Mouse (Mus musculus) hindbrain, embryonic 11.5 days (tissue): ENCODE results near the gene Chek2. TPM values are rescaled to one million over a fixed set of nuclear protein-coding genes. Genes with fewer than 3 reads are reported as not detected.

Experiments used
- ATAC-seq: fragments of 200-750 bp; cut with Nextera tagmentation; 2 replicates; pipeline ENCODE4 v1.8.0; 2017; ENCODE audit warnings: mild to moderate bottlenecking, moderate TSS enrichment, moderate library complexity; ENCODE audit not compliant: low FRiP score
- DNase-seq: peaks from one replicate; pipeline ENCODE4 v3.0.0-alpha.2; 2015; ENCODE audit warnings: low spot score
- H3K27ac ChIP-seq: fragments of 300-500 bp; sonication (generic); 2 replicates; pipeline ENCODE4 v1.5.1; 2014; ENCODE audit warnings: mild to moderate bottlenecking, low read depth, low read length
- H3K27me3 ChIP-seq: fragments of 300-500 bp; sonication (generic); 2 replicates; pipeline ENCODE4 v1.6.1; 2014; ENCODE audit warnings: mild to moderate bottlenecking, low read length, moderate library complexity, mixed read lengths; ENCODE audit not compliant: control insufficient read depth, insufficient read depth
- H3K36me3 ChIP-seq: fragments of 300-500 bp; sonication (generic); 2 replicates; pipeline ENCODE4 v1.6.1; 2014; ENCODE audit warnings: mild to moderate bottlenecking, low read length, moderate library complexity, mixed read lengths; ENCODE audit not compliant: control insufficient read depth, insufficient read depth
- H3K4me1 ChIP-seq: fragments of 300-500 bp; sonication (generic); replicated peaks from 2 replicates; pipeline ENCODE4 v1.6.1; 2014; ENCODE audit warnings: low read length, mixed read lengths; ENCODE audit not compliant: control insufficient read depth, insufficient read depth
- H3K4me2 ChIP-seq: fragments of 300-500 bp; sonication (generic); replicated peaks from 2 replicates; pipeline ENCODE4 v1.6.1; 2014; ENCODE audit warnings: mild to moderate bottlenecking, low read depth, low read length
- H3K4me3 ChIP-seq: fragments of 300-500 bp; sonication (generic); 2 replicates; pipeline ENCODE4 v1.5.1; 2014; ENCODE audit warnings: low read depth, low read length
- H3K9ac ChIP-seq: fragments of 300-500 bp; sonication (generic); 2 replicates; pipeline ENCODE4 v1.6.1; 2014; ENCODE audit warnings: low read depth, low read length
- H3K9me3 ChIP-seq: fragments of 300-500 bp; sonication (generic); 2 replicates; pipeline ENCODE4 v1.6.1; 2016; ENCODE audit warnings: low read length; ENCODE audit not compliant: control insufficient read depth
- WGBS: fragments of 180-500 bp; shearing (Covaris S2); extraction: QIAGEN DNeasy Blood & Tissue Kit; methylation state at CpG from one replicate; pipeline ENCODE4 v1.1.7; 2014; 5-methylcytosine and 5-hydroxymethylcytosine counted together
- polyA plus RNA-seq: library from polyadenylated mRNA; unstranded; fragments of >200 nt; fragmentation: Nextera tagmentation; extraction: Ambion mirVana; gene quantifications from 2 replicates; pipeline ENCODE4 v1.2.1, GENCODE M21; 2014

The Chek2 gene
- polyA plus RNA-seq, 1 experiment from 2014 or later: 24.3 TPM

DNA sequence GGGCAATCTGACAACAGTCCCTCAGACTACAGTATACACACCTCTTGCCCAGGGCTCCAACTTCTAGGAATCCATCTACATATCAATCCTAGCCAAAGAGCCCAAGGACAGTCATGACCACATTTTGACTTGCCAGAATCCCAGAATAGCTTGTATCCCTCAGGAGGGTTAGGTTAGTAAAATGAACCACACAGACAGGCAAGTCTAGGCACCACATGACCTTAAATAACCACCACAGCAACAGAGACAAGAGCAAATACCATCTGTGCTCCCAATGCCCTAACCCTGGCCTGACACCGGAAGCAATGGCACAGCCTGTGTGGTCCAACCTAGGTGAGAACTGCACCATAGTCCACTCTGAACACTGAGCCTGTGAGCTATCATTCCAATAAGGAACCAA is 33.1 kb upstream of the Chek2 start:
- H3K4me3 ChIP-seq: no peak overlapping the region; the same call in 1 of the 2 replicates
- WGBS: 77% methylated on average over 1 of the region's 1 CpGs
- H3K9me3 ChIP-seq: no peaks in the 10 kb centered on the region
- H3K4me2 ChIP-seq: no peak overlapping the region
- peaks cover 6% of the 10 kb centered on the region; the same call in 1 of the 2 replicates for H3K4me1 ChIP-seq
- DNase-seq (no peak), ATAC-seq (no peak)
- no peaks in the 10 kb centered on the region for H3K27me3 ChIP-seq
- no peak overlapping the region for H3K27ac ChIP-seq
- no peak overlapping the region for H3K9ac ChIP-seq
- H3K36me3 ChIP-seq: no peaks in the 10 kb centered on the region

DNA sequence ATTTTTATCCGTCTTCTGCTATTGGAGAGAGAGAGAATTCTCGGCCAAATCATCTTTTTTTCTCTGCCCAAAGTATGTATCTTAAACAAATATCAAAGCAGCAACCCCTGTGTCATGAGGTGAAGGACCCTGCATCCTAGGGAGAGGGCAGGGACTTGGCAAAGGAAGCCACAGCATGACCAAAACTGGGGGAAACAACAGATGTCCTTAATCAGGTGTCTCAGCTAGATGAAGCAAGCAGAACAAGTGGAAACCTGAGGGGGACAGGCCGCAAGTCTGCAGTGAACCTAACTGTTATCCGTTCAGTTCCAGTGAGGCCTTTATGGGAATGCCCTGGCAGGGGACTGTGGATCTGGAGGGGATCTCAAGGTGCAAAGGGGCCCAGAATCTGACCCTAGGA is 32.3 kb upstream of the Chek2 start:
- ATAC-seq (no peak), DNase-seq (no peak)
- H3K4me1 ChIP-seq: peaks cover 6% of the 10 kb centered on the region; the same call in 1 of the 2 replicates

DNA sequence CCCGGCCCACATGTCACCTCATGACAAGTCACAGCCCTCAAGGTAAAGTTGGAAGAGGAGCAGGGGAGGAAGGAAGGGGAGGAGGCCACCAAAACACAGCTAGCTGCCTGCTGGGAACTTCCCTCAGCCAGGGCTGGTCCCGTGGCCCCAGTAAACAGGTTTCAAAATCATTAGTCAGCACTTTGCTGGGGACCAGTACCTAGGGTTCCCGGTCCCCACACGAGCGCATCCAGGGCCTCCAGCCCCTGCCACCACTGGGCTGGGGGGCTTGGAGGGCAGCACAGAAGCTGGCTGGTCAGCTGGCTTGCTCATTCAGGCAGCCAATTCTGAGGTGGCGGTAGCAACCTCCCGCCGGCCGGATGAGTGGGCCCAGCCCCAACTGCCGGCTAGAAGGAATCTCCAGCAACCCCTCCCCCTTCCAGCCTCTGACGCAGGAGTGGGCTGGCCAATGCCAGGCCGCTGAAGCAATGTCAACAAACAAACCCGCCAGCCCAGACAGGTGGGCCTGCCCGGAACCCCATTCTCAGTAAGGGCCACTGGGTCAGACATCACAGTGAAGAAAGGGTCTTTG is 31.6 kb upstream of the Chek2 start:
- ATAC-seq (peak; percentile 56), DNase-seq (peak; percentile 85)
- WGBS: 3% methylated on average over 14 of the region's 14 CpGs
- Histone ChIP-seq H3K9me3 (no peaks in the 10 kb centered on the region), H3K36me3 (no peaks in the 10 kb centered on the region), H3K4me3 (peak overlapping the region; percentile 85), H3K4me1 (peaks cover 6% of the 10 kb centered on the region; the same call in 1 of the 2 replicates), H3K27ac (no peak overlapping the region), H3K4me2 (peak overlapping the region; percentile 97), H3K9ac (peak overlapping the region; percentile 52), H3K27me3 (no peaks in the 10 kb centered on the region)

More for the DNA sequence above, 32.3 kb upstream of the Chek2 start:
- Histone ChIP-seq H3K27ac (no peak overlapping the region), H3K4me2 (peak overlapping the region; percentile 97), H3K27me3 (no peaks in the 10 kb centered on the region), H3K36me3 (no peaks in the 10 kb centered on the region), H3K9me3 (no peaks in the 10 kb centered on the region), H3K4me3 (no peak overlapping the region), H3K9ac (no peak overlapping the region)
- WGBS: 87% methylated on average over 4 of the region's 4 CpGs

DNA sequence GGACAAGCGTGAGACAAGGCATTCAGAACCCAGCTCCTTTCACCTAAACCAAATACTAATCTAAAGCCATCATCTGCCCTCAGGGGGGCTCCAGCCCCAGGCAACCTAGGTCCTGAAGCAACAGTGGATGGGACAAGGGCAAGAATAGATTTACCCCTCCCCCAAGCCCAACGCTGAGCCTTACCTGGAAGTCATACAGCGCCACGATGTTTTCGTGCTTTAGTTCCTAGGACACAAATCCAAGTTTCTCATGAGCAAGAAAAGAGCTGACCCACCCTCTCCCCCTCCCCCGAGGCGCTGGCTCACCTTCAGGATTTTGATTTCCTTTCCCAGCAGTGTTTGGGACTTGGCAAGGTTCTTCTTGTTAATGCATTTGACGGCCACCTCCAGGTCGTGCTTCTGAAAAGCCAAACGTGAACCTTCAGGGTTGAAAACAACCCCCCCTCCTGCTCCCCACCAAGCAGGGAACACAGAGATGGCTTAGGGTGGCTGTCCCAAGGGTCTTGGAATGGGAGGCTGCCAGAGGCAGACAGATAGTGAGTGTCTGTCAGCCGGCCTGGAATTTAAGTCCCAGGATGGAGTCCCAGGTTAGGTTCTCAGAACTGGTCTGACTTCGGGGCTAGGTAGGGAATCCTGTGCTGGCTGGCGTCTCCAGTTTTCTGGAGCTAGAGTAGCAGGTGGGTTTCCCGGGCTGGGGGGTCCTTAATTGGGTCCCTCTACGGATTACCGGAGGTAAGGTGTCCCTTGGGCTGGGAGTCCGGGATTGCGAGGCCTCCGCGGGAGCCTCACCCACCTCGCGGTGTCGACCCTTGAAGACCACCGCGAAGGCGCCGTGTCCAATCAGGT is 30.7 kb upstream of the Chek2 start:
- peak overlapping the region; percentile 85 for H3K4me3 ChIP-seq
- no peaks in the 10 kb centered on the region for H3K27me3 ChIP-seq
- no peaks in the 10 kb centered on the region for H3K9me3 ChIP-seq
- peak overlapping the region; percentile 97 for H3K4me2 ChIP-seq
- DNase-seq (peak; percentile 54), ATAC-seq (no peak; the same call in 1 of the 2 replicates)
- H3K9ac ChIP-seq: peak overlapping the region; percentile 94
- H3K36me3 ChIP-seq: no peaks in the 10 kb centered on the region
- peaks cover 6% of the 10 kb centered on the region; the same call in 1 of the 2 replicates for H3K4me1 ChIP-seq
- peak overlapping the region; percentile 76; the same call in 1 of the 2 replicates for H3K27ac ChIP-seq
- 2% methylated on average over 25 of the region's 27 CpGs for WGBS

DNA sequence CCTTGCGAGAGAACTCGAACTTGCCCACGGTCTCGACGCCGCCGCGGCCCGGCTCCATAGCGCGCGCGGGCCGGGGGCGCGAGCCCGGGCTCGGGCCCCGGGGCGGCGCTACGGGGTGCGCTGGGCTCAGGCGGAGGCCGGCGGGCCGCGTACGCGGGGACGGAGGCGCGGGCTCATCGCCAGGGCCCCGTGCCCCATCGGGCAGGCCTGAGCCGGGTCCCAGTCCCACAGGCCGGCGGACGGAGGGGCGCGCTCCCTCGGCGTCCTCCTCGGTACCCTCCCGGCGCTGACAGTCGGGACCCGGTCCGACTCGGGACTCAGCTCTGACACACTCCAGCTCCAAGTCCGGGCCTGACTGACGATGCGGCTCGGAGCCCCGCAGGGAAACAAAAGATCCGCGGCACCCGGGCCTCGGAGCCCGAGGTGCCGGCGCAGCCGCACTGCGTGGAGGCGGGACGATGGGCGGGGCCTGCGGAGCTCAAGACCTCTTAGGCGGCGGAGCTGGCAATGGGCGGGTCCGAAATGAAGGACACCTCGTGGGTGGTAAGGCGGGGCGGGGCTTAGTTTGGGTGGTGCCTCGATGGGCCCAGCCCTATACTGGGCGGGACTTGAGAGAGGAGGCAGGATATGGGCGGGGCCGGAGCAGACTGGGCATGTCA is 30.0 kb upstream of the Chek2 start, which contains the start of gene Ulk1:
TSS of gene Ulk1 (minus strand) at position 431 of the 659 bp plus-strand sequence.
- Histone ChIP-seq H3K9ac (peak within 1 kb of the TSS; percentile 94), H3K27ac (peak within 1 kb of the TSS; percentile 76), H3K4me1 (peaks cover 6% of the 10 kb centered on the region; the same call in 1 of the 2 replicates), H3K4me3 (peak within 1 kb of the TSS; percentile 85), H3K27me3 (no peaks in the 10 kb centered on the region), H3K9me3 (no peaks in the 10 kb centered on the region), H3K4me2 (peak within 1 kb of the TSS; percentile 97), H3K36me3 (no peaks in the 10 kb centered on the region)
- ATAC-seq (peak; percentile 94), DNase-seq (peak; percentile 99)
- WGBS: under 1% methylated on average over 60 of the region's 80 CpGs

DNA sequence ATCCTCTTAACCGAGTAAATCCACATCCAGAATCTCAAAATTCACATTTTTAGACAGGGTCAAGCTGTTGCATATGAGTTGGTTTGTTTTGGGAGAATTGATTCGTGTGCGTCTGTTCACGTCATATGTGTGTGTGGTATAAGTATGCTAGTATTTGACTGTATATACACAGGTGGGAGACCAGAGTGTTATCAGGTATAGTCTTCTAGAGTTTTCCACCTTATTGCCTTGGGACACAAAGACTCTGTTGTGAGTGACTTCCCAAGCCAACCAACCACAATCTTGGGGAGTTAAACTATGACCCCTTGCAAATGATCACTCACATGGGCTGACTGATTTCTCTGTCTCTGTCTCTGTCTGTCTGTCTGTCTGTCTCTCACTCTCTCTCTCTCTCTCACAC is 15.4 kb upstream of the Chek2 start:
- Histone ChIP-seq H3K36me3 (no peaks in the 10 kb centered on the region), H3K27ac (no peak overlapping the region), H3K27me3 (no peaks in the 10 kb centered on the region), H3K9me3 (no peaks in the 10 kb centered on the region), H3K4me3 (no peak overlapping the region), H3K4me1 (no peaks in the 10 kb centered on the region), H3K4me2 (no peak overlapping the region), H3K9ac (no peak overlapping the region)
- no peak for ATAC-seq
- DNase-seq: no peak
- 90% methylated on average over 4 of the region's 4 CpGs for WGBS

DNA sequence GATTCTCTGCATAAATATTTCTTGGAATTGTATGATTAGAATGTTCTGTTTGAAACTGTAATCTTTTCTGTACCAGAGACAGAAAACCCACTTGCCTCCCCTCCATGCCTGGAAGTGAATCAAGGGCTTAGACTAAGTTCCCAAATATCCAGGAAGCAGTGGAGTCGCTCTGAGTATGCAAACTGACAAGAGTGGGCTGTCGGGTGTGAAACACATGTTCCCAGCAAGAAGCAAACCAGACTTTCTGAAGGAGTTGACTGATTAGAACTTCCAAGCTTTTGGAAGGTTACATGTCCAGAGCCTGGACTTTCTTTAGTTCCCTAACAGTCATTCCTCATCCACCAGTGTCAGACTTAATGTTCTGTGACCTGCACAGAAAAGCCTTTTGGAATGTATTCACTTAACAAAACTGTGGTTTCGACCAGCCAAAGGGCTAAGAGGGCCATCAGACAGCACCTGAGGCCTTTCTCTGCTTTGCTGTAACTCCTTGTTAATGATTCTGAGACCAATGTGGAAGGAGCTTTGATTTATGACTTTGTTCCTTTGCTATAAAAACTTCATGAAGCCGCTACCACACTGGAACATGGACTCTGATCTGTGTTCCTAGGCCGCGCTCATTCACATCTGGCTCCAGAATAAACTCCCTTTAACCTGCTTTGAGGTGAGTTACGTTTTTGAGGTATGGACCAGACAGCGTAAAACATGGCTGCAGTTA is 12.8 kb upstream of the Chek2 start:
- H3K9ac ChIP-seq: no peak overlapping the region
- no peak overlapping the region for H3K27ac ChIP-seq
- H3K4me2 ChIP-seq: no peak overlapping the region
- no peak overlapping the region for H3K4me3 ChIP-seq
- H3K27me3 ChIP-seq: no peaks in the 10 kb centered on the region
- H3K36me3 ChIP-seq: no peaks in the 10 kb centered on the region
- no peaks in the 10 kb centered on the region for H3K4me1 ChIP-seq
- WGBS: 93% methylated on average over 8 of the region's 8 CpGs
- ATAC-seq: no peak
- H3K9me3 ChIP-seq: no peaks in the 10 kb centered on the region
- DNase-seq: no peak

DNA sequence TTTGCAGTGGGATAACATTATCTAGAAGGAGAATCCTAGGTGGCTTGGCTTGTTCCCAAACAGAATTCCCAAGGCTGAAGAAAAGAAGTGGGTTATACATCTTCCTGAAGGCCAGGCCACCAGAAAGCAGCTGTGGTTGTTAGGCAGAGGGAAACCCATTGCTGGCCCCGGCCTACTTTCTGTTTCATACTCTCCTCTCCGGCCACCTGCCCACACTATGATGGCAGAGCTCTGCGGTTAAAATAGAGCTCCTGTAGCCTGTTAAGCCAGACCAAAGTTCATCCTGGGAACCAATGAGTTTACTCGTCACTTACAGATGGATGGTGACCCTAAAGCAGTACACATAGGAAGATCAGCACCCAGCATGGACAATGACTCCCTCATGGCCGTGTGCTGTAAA is 12.2 kb upstream of the Chek2 start:
- Histone ChIP-seq H3K36me3 (no peaks in the 10 kb centered on the region), H3K9ac (no peak overlapping the region), H3K27me3 (no peaks in the 10 kb centered on the region), H3K4me2 (no peak overlapping the region), H3K4me1 (no peaks in the 10 kb centered on the region), H3K4me3 (no peak overlapping the region), H3K27ac (no peak overlapping the region), H3K9me3 (no peaks in the 10 kb centered on the region)
- 90% methylated on average over 5 of the region's 5 CpGs for WGBS
- ATAC-seq: no peak
- no peak for DNase-seq
